Mouse (Mus musculus): ENCODE results near the gene Gm49368.
"Not testable (repeated sequence)": the region's sequence is repeated elsewhere in the genome, so short reads cannot be mapped to it uniquely, and the experiment has no call there.

Gm49368 gene

GRCm38 (mm10) chr7:128062456-128062855 is at the start of gene Gm49368, which contains the start of gene Itgam:
Gm49368 (plus strand) TSS chr7:128062683.
Itgam (plus strand) TSS chr7:128062640.
- DNase-seq (ENCODE audit: low spot score): no peak

GRCm38 (mm10) chr7:128013116-128013515 is 49.4 kb upstream of the Gm49368 start:
- DNase-seq (ENCODE audit: low spot score): no peak

- not testable (repeated sequence) for DNase-seq (ENCODE audit: low spot score)
These were observed 46.3 kb upstream of the Gm49368 start for GRCm38 (mm10) chr7:128016134-128016533.

- DNase-seq (ENCODE audit: low spot score): no peak
These were observed 45.8 kb upstream of the Gm49368 start for GRCm38 (mm10) chr7:128016650-128017049.

- DNase-seq (ENCODE audit: low spot score): no peak
These were observed 44.2 kb upstream of the Gm49368 start for GRCm38 (mm10) chr7:128018275-128018674.

GRCm38 (mm10) chr7:128019187-128019586 is 43.3 kb upstream of the Gm49368 start:
- DNase-seq (ENCODE audit: low spot score): no peak

- no peak for DNase-seq (ENCODE audit: low spot score)
These were observed 39.5 kb upstream of the Gm49368 start for GRCm38 (mm10) chr7:128022974-128023373.

GRCm38 (mm10) chr7:128023565-128023964 is 38.9 kb upstream of the Gm49368 start:
- DNase-seq (ENCODE audit: low spot score): no peak

GRCm38 (mm10) chr7:128024364-128024763 is 38.1 kb upstream of the Gm49368 start:
- DNase-seq (ENCODE audit: low spot score): no peak

GRCm38 (mm10) chr7:128024932-128025331 is 37.6 kb upstream of the Gm49368 start:
- no peak for DNase-seq (ENCODE audit: low spot score)

- DNase-seq (ENCODE audit: low spot score): no peak
These were observed 37.1 kb upstream of the Gm49368 start for GRCm38 (mm10) chr7:128025381-128025780.

GRCm38 (mm10) chr7:128031403-128031976 is 31.0 kb upstream of the Gm49368 start:
- DNase-seq (ENCODE audit: low spot score): no peak

GRCm38 (mm10) chr7:128032290-128032988 is 30.0 kb upstream of the Gm49368 start:
- no peak for DNase-seq (ENCODE audit: low spot score)

- no peak for DNase-seq (ENCODE audit: low spot score)
These were observed 29.5 kb upstream of the Gm49368 start for GRCm38 (mm10) chr7:128032989-128033293.

- no peak for DNase-seq (ENCODE audit: low spot score)
These were observed 28.9 kb upstream of the Gm49368 start for GRCm38 (mm10) chr7:128033616-128034015.

GRCm38 (mm10) chr7:128042161-128042820 is 20.2 kb upstream of the Gm49368 start:
- not testable (repeated sequence) for DNase-seq (ENCODE audit: low spot score)

GRCm38 (mm10) chr7:128044142-128044785 is 18.2 kb upstream of the Gm49368 start:
- no peak for DNase-seq (ENCODE audit: low spot score)

- no peak for DNase-seq (ENCODE audit: low spot score)
These were observed 16.8 kb upstream of the Gm49368 start for GRCm38 (mm10) chr7:128045640-128046039.

- no peak for DNase-seq (ENCODE audit: low spot score)
These were observed 13.7 kb upstream of the Gm49368 start for GRCm38 (mm10) chr7:128048819-128049218.

GRCm38 (mm10) chr7:128049254-128049653 is 13.2 kb upstream of the Gm49368 start:
- no peak for DNase-seq (ENCODE audit: low spot score)

GRCm38 (mm10) chr7:128050739-128051138 is 11.7 kb upstream of the Gm49368 start:
- no peak for DNase-seq (ENCODE audit: low spot score)

- no peak for DNase-seq (ENCODE audit: low spot score)
These were observed 9.4 kb upstream of the Gm49368 start for GRCm38 (mm10) chr7:128053061-128053460.

GRCm38 (mm10) chr7:128056917-128057444 is 5.5 kb upstream of the Gm49368 start:
- DNase-seq (ENCODE audit: low spot score): no peak
